Mouse (Mus musculus): ENCODE results near the gene Gm20388. TPM values are rescaled to one million over a fixed set of nuclear protein-coding genes. Genes with fewer than 3 reads are reported as not detected.

The Gm20388 gene
- polyA plus RNA-seq, 2 experiments, result 8.5 TPM; not detected in 1

DNA sequence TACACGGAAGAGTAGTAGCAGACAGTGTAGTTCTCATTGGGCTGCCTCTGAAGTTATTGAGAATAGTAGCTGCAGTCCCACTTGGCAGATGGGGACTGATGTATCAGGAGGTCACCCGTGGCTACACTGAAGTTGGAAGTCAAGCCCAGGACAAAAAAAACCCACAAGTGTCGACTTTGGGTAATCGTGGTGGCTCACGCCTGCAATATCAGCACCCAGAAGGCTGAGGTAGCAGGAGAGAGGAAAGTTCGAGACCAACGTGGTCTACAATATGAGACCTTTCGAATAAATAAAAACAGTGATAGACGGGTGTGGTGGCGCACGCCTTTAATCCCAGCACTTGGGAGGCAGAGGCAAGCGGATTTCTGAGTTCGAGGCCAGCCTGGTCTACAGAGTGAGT lies 1674.1 kb downstream of the Gm20388 start:
- peak overlapping the region; percentile 82 for H3K4me2 ChIP-seq (ENCODE audit: low read depth)
- peaks cover 38 to 41% of the 10 kb centered on the region in 2 experiments for H3K4me1 ChIP-seq (replicated peaks; ENCODE audit: control insufficient read depth in 2 of 2, insufficient read depth in 2 of 2, low read length in 1 of 2)
- DNase-seq (ENCODE audit: low read depth in 3 of 3, low spot score in 3 of 3), result no peak
- TF ChIP-seq EP300 (IDR thresholded peaks at IDR 0.05; ENCODE audit: low read depth) (no peak), CTCF (IDR thresholded peaks at IDR 0.05; ENCODE audit: low read depth) (no peak)
- H3K9me3 ChIP-seq (ENCODE audit: control insufficient read depth, low read length), result no peaks in the 10 kb centered on the region
- no peaks in the 10 kb centered on the region for H3K36me3 ChIP-seq (replicated peaks; ENCODE audit: control insufficient read depth, insufficient read depth, low read depth)
- H3K27ac ChIP-seq, result peak overlapping the region; percentile 84
- no peaks in the 10 kb centered on the region for H3K27me3 ChIP-seq (ENCODE audit: control insufficient read depth, insufficient read depth, low read length)
- peak overlapping the region; percentile 71 to 94 for H3K4me3 ChIP-seq (ENCODE audit: insufficient read depth in 1 of 2, low read depth in 2 of 2, low read length in 2 of 2)
- WGBS (ENCODE audit: insufficient replicate concordance), result 31% methylated on average over 13 of the region's 13 CpGs
- ATAC-seq (ENCODE audit: insufficient read depth), result peak; percentile 2; the same call in 1 of the 2 replicates
- peak overlapping the region; percentile 91 for H3K9ac ChIP-seq (replicated peaks)

GRCm38 (mm10) chr8:121585159-121585825 lies 1674.7 kb downstream of the Gm20388 start:
- 1% methylated on average over 47 of the region's 47 CpGs for WGBS (ENCODE audit: insufficient replicate concordance)
- ATAC-seq (ENCODE audit: insufficient read depth) (peak; percentile 84), DNase-seq (ENCODE audit: low read depth in 3 of 3, low spot score in 3 of 3) (peak; percentile 97 to 99 (median 98))
- Histone ChIP-seq H3K27me3 (ENCODE audit: control insufficient read depth, insufficient read depth, low read length) (no peaks in the 10 kb centered on the region), H3K9me3 (ENCODE audit: control insufficient read depth, low read length) (no peaks in the 10 kb centered on the region), H3K4me1 (replicated peaks; ENCODE audit: control insufficient read depth in 2 of 2, insufficient read depth in 2 of 2, low read length in 1 of 2) (peaks cover 42 to 43% of the 10 kb centered on the region in 2 experiments), H3K36me3 (replicated peaks; ENCODE audit: control insufficient read depth, insufficient read depth, low read depth) (no peaks in the 10 kb centered on the region), H3K4me3 (ENCODE audit: insufficient read depth in 1 of 2, low read depth in 2 of 2, low read length in 2 of 2) (peak overlapping the region; percentile 71 to 94), H3K4me2 (ENCODE audit: low read depth) (peak overlapping the region; percentile 82), H3K27ac (peak overlapping the region; percentile 84), H3K9ac (replicated peaks) (peak overlapping the region; percentile 91)
- peak; percentile 55 for TF ChIP-seq EP300 (IDR thresholded peaks at IDR 0.05; ENCODE audit: low read depth)
- TF ChIP-seq CTCF (IDR thresholded peaks at IDR 0.05; ENCODE audit: low read depth), result no peak

- peaks cover 43 to 56% of the 10 kb centered on the region in 2 experiments for H3K4me1 ChIP-seq (replicated peaks; ENCODE audit: control insufficient read depth in 2 of 2, insufficient read depth in 2 of 2, low read length in 1 of 2)
- DNase-seq (ENCODE audit: low read depth in 3 of 3, low spot score in 3 of 3) (peak; percentile 87 to 90 (median 87)), ATAC-seq (ENCODE audit: insufficient read depth) (peak; percentile 59)
- H3K9me3 ChIP-seq (ENCODE audit: control insufficient read depth, low read length), result no peaks in the 10 kb centered on the region
- 15% methylated on average over 4 of the region's 4 CpGs for WGBS (ENCODE audit: insufficient replicate concordance)
- H3K9ac ChIP-seq (replicated peaks), result peak overlapping the region; percentile 57
- H3K27ac ChIP-seq, result peak overlapping the region; percentile 98
- H3K4me2 ChIP-seq (ENCODE audit: low read depth), result peak overlapping the region; percentile 67
- peak overlapping the region in 1 of 2 experiments; percentile 19; a peak in 1 of 4 replicates for H3K4me3 ChIP-seq (ENCODE audit: insufficient read depth in 1 of 2, low read depth in 2 of 2, low read length in 2 of 2)
- H3K27me3 ChIP-seq (ENCODE audit: control insufficient read depth, insufficient read depth, low read length), result no peaks in the 10 kb centered on the region
- TF ChIP-seq CTCF (IDR thresholded peaks at IDR 0.05; ENCODE audit: low read depth) (no peak), EP300 (IDR thresholded peaks at IDR 0.05; ENCODE audit: low read depth) (peak; percentile 91)
- peaks cover 7% of the 10 kb centered on the region; the same call in 1 of the 2 replicates for H3K36me3 ChIP-seq (replicated peaks; ENCODE audit: control insufficient read depth, insufficient read depth, low read depth)
Observed at GRCm38 (mm10) chr8:121588750-121589149, 1678.1 kb downstream of the Gm20388 start.

DNA sequence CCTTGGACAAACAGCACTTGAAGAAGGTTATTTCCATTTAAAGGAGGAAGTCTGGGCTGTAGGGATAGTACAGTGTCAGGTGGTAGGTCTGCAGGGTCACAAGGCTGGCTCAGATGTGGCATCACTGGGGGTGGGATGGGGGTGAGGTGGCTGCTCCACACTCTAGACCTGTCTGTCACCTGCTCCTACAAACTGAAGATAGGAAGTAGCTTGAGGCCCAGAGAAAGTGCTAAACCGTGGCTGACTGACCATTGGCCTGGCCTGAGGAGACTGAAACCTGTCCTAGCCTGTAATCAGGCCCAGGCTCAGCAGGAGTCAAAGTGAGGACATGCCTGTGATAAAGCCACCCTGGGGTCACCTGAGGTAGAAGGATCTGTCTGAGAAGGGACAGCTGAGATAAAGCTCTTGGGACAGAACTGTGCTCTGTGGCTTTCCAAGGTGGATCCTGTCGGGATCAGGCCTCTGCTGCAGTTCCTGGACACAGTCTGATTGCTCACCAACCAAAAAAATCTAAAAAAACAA lies 1678.6 kb downstream of the Gm20388 start:
- Histone ChIP-seq H3K4me2 (ENCODE audit: low read depth) (peak overlapping the region; percentile 67), H3K9ac (replicated peaks) (peak overlapping the region; percentile 57), H3K4me1 (replicated peaks; ENCODE audit: control insufficient read depth in 2 of 2, insufficient read depth in 2 of 2, low read length in 1 of 2) (peaks cover 43 to 56% of the 10 kb centered on the region in 2 experiments)

More for the DNA sequence above, 1678.6 kb downstream of the Gm20388 start:
- H3K9me3 ChIP-seq (ENCODE audit: control insufficient read depth, low read length), result no peaks in the 10 kb centered on the region
- WGBS (ENCODE audit: insufficient replicate concordance), result 10% methylated on average over 2 of the region's 2 CpGs
- peak overlapping the region in 1 of 2 experiments; percentile 19; a peak in 1 of 4 replicates for H3K4me3 ChIP-seq (ENCODE audit: insufficient read depth in 1 of 2, low read depth in 2 of 2, low read length in 2 of 2)
- ATAC-seq (ENCODE audit: insufficient read depth) (peak; percentile 9; the same call in 1 of the 2 replicates), DNase-seq (ENCODE audit: low read depth in 3 of 3, low spot score in 3 of 3) (peak in 2 of 3 experiments; percentile 58 to 68)
- H3K36me3 ChIP-seq (replicated peaks; ENCODE audit: control insufficient read depth, insufficient read depth, low read depth), result peaks cover 11% of the 10 kb centered on the region
- no peaks in the 10 kb centered on the region for H3K27me3 ChIP-seq (ENCODE audit: control insufficient read depth, insufficient read depth, low read length)
- no peak for TF ChIP-seq CTCF (IDR thresholded peaks at IDR 0.05; ENCODE audit: low read depth)
- TF ChIP-seq EP300 (IDR thresholded peaks at IDR 0.05; ENCODE audit: low read depth), result no peak
- H3K27ac ChIP-seq, result peak overlapping the region; percentile 98

Data from liver, embryonic 14.5 days (tissue).